Mouse (Mus musculus): Measurements from ENCODE around the gene Cldn7.

GRCm38 (mm10) chr11:70010961-70011360 lies 46.4 kb downstream of the Cldn7 start:
- TF ChIP-seq POLR2A (IDR thresholded peaks at IDR 0.05; ENCODE audit: insufficient read depth, low read depth, low read length), result no peak
- no peak for TF ChIP-seq CTCF (IDR thresholded peaks at IDR 0.05; ENCODE audit: insufficient read depth, low read depth, low read length)
